Mouse (Mus musculus) hindbrain, embryonic 14.5 days (tissue): Measurements from ENCODE around the gene Fam174b. TPM values are rescaled to one million over a fixed set of nuclear protein-coding genes. Genes with fewer than 3 reads are reported as not detected.

Experiments
- ATAC-seq: fragments of 200-750 bp; cut with Nextera tagmentation; 2 replicates; pipeline ENCODE4 v1.8.0; 2017; ENCODE audit warnings: moderate number of reproducible peaks, mild to moderate bottlenecking, moderate TSS enrichment, moderate library complexity; ENCODE audit not compliant: low FRiP score
- DNase-seq: peaks from one replicate; pipeline ENCODE4 v3.0.0-alpha.2; 2015; ENCODE audit warnings: low spot score
- H3K27ac ChIP-seq: fragments of 300-500 bp; sonication (generic); 2 replicates; pipeline ENCODE4 v1.5.1; 2014; ENCODE audit warnings: mild to moderate bottlenecking, moderate library complexity
- H3K27me3 ChIP-seq: fragments of 300-500 bp; sonication (generic); 2 replicates; pipeline ENCODE4 v1.6.1; 2014; ENCODE audit warnings: mild to moderate bottlenecking, low read length, mixed read lengths; ENCODE audit not compliant: control insufficient read depth, insufficient read depth
- H3K36me3 ChIP-seq: fragments of 300-500 bp; sonication (generic); replicated peaks from 2 replicates; pipeline ENCODE4 v1.6.1; 2014; ENCODE audit not compliant: control insufficient read depth, insufficient read depth
- H3K4me1 ChIP-seq: fragments of 300-500 bp; sonication (generic); replicated peaks from 2 replicates; pipeline ENCODE4 v1.6.1; 2014; ENCODE audit warnings: antibody characterized with exemption, low read length, mixed read lengths; ENCODE audit not compliant: control insufficient read depth, insufficient read depth
- H3K4me2 ChIP-seq: fragments of 300-500 bp; sonication (generic); replicated peaks from 2 replicates; pipeline ENCODE4 v1.6.1; 2014; ENCODE audit warnings: mild to moderate bottlenecking, moderate library complexity
- H3K4me3 ChIP-seq: fragments of 300-500 bp; sonication (generic); replicated peaks from 2 replicates; pipeline ENCODE4 v1.5.1; 2014; ENCODE audit warnings: mild to moderate bottlenecking, low read length
- H3K9ac ChIP-seq: fragments of 300-500 bp; sonication (generic); 2 replicates; pipeline ENCODE4 v1.6.1; 2014
- H3K9me3 ChIP-seq: fragments of 300-500 bp; sonication (generic); 2 replicates; pipeline ENCODE4 v1.6.1; 2016; ENCODE audit warnings: low read length; ENCODE audit not compliant: control insufficient read depth
- WGBS: fragments of 180-500 bp; shearing (Covaris S2); extraction: QIAGEN DNeasy Blood & Tissue Kit; methylation state at CpG from one replicate; pipeline ENCODE4 v1.1.7; 2014; 5-methylcytosine and 5-hydroxymethylcytosine counted together
- polyA plus RNA-seq: library from polyadenylated mRNA; unstranded; fragments of >200 nt; fragmentation: Nextera tagmentation; extraction: Ambion mirVana; gene quantifications from 2 replicates; pipeline ENCODE4 v1.2.1, GENCODE M21; 2014

Gene Fam174b
- polyA plus RNA-seq, 1 experiment from 2014 or later: 32.9 TPM

DNA sequence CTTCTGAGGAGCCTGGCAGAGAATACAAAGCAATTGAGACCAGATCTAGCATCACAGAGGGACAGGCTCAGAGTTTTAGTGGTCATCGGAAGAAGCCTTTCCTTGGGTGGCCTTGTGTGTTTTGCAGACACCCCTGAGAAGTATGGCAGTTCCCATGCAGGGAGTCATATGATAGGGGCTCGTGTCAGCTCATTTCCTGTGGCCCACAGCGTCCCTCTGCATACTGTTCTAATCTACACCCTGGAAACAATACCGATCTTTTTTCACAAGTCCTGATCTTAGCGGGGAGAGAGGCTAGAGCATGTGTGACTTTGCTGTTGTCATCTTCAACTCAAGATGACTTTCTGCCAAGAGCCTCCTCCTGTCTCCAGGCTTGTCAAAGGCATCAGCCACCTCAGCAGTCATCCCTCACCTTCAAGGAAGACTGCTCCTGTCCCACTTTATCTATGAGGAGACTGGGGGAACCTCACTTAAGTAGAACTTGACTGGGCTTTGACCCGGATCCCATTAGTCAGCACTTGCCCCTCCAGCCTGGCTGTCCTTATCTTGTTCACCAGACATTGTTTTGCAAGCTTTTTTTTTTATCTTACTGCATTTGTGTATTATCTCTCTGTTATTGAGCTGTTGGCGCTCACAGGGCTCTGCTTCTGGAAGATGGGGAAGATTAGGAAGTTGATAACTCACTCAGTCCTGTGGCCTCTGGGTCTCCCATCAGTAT lies 25.2 kb downstream of the Fam174b start:
- no peak overlapping the region for H3K9ac ChIP-seq
- no peaks in the 10 kb centered on the region for H3K9me3 ChIP-seq
- DNase-seq (no peak), ATAC-seq (no peak)
- no peaks in the 10 kb centered on the region for H3K4me1 ChIP-seq
- no peaks in the 10 kb centered on the region for H3K36me3 ChIP-seq
- WGBS: 85% methylated on average over 7 of the region's 7 CpGs
- no peak overlapping the region for H3K4me2 ChIP-seq
- no peak overlapping the region for H3K27ac ChIP-seq
- H3K4me3 ChIP-seq: no peak overlapping the region
- H3K27me3 ChIP-seq: no peaks in the 10 kb centered on the region

- Histone ChIP-seq H3K4me2 (no peak overlapping the region), H3K27me3 (no peaks in the 10 kb centered on the region), H3K36me3 (no peaks in the 10 kb centered on the region), H3K4me1 (no peaks in the 10 kb centered on the region), H3K9ac (no peak overlapping the region), H3K9me3 (no peaks in the 10 kb centered on the region), H3K4me3 (no peak overlapping the region), H3K27ac (no peak overlapping the region)
- WGBS: 93% methylated on average over 4 of the region's 4 CpGs
- DNase-seq: no peak
- no peak for ATAC-seq
These were observed 29.1 kb downstream of the Fam174b start for GRCm38 (mm10) chr7:73769224-73769623.

GRCm38 (mm10) chr7:73771384-73772274 lies 31.5 kb downstream of the Fam174b start:
- no peak overlapping the region for H3K9ac ChIP-seq
- 41% methylated on average over 19 of the region's 19 CpGs for WGBS
- no peaks in the 10 kb centered on the region for H3K9me3 ChIP-seq
- no peaks in the 10 kb centered on the region for H3K27me3 ChIP-seq
- H3K4me2 ChIP-seq: no peak overlapping the region
- no peaks in the 10 kb centered on the region for H3K36me3 ChIP-seq
- H3K4me1 ChIP-seq: no peaks in the 10 kb centered on the region
- peak; percentile 58 for DNase-seq
- no peak overlapping the region for H3K4me3 ChIP-seq
- ATAC-seq: no peak; the same call in 1 of the 2 replicates
- H3K27ac ChIP-seq: no peak overlapping the region

DNA sequence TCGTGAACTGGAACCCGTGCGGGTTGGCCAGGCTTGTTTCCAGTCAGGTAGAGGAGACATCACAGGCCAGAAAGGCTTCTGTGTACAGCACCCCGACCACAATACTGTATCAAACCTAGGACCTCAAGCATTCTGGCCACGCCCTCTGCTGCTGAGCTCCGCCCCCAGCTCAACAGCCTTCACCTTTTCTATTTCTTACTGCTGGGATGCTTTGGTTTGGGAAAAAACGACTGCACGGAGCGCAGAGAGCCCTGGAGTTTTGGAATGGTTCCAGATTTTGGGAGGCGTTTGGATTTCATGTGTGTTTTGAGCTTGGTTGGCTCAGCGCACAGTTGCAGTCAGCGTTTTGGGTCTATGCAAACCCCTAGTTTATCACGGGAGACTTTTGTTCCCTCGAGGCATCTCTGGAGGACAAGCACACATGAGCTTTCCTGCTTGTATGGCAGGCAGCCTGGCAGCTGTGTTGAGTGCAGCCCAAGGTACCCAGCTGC lies 32.2 kb downstream of the Fam174b start:
- no peak overlapping the region for H3K4me3 ChIP-seq
- DNase-seq (no peak), ATAC-seq (no peak)
- no peaks in the 10 kb centered on the region for H3K9me3 ChIP-seq
- no peak overlapping the region for H3K4me2 ChIP-seq
- H3K27ac ChIP-seq: no peak overlapping the region
- 66% methylated on average over 14 of the region's 14 CpGs for WGBS
- H3K9ac ChIP-seq: no peak overlapping the region
- H3K27me3 ChIP-seq: no peaks in the 10 kb centered on the region
- no peaks in the 10 kb centered on the region for H3K4me1 ChIP-seq
- H3K36me3 ChIP-seq: no peaks in the 10 kb centered on the region

DNA sequence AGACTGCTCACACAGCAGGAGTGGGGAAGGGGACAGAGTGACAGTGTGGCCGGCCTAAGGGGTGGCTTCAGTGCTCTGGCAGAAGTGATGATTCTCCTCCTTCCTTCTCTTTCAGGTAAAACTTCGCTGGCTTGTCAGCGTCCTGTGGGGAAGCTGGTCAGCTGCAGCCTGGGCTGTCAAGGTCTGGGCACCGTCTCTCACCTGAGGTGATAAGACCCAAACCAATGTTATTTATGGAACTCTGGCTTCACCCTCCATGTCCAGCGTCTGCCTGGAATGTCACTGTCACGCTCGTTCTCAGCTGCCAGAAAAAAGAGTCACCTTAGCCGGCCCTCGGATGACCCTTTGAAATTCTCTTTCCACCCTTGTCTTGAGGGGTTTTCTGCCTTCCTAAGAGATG lies 34.7 kb downstream of the Fam174b start:
- DNase-seq: no peak
- H3K9me3 ChIP-seq: no peaks in the 10 kb centered on the region
- H3K36me3 ChIP-seq: no peaks in the 10 kb centered on the region
- H3K4me3 ChIP-seq: no peak overlapping the region
- ATAC-seq: no peak
- no peak overlapping the region for H3K9ac ChIP-seq
- no peaks in the 10 kb centered on the region for H3K27me3 ChIP-seq
- H3K27ac ChIP-seq: no peak overlapping the region
- no peaks in the 10 kb centered on the region for H3K4me1 ChIP-seq
- 85% methylated on average over 9 of the region's 9 CpGs for WGBS
- H3K4me2 ChIP-seq: no peak overlapping the region

GRCm38 (mm10) chr7:73777777-73778176 lies 37.7 kb downstream of the Fam174b start:
- no peak for DNase-seq
- Histone ChIP-seq H3K9me3 (no peaks in the 10 kb centered on the region), H3K36me3 (no peaks in the 10 kb centered on the region), H3K4me1 (no peaks in the 10 kb centered on the region), H3K9ac (no peak overlapping the region), H3K27me3 (no peaks in the 10 kb centered on the region), H3K27ac (no peak overlapping the region), H3K4me2 (no peak overlapping the region), H3K4me3 (no peak overlapping the region)
- no peak for ATAC-seq
- WGBS: 74% methylated on average over 3 of the region's 3 CpGs

- Histone ChIP-seq H3K9me3 (no peaks in the 10 kb centered on the region), H3K4me1 (no peaks in the 10 kb centered on the region), H3K27me3 (no peaks in the 10 kb centered on the region), H3K4me2 (no peak overlapping the region), H3K9ac (no peak overlapping the region), H3K36me3 (no peaks in the 10 kb centered on the region), H3K27ac (no peak overlapping the region), H3K4me3 (no peak overlapping the region)
- ATAC-seq (no peak), DNase-seq (no peak)
- WGBS: 89% methylated on average over 4 of the region's 4 CpGs
These were observed 44.8 kb downstream of the Fam174b start for GRCm38 (mm10) chr7:73784736-73785428.

- H3K27me3 ChIP-seq: no peaks in the 10 kb centered on the region
- no peaks in the 10 kb centered on the region for H3K4me1 ChIP-seq
- DNase-seq: no peak
- ATAC-seq: no peak
- H3K36me3 ChIP-seq: no peaks in the 10 kb centered on the region
- no peak overlapping the region for H3K4me2 ChIP-seq
- no peak overlapping the region for H3K9ac ChIP-seq
- H3K27ac ChIP-seq: no peak overlapping the region
- 97% methylated on average over 4 of the region's 4 CpGs for WGBS
- no peak overlapping the region for H3K4me3 ChIP-seq
- H3K9me3 ChIP-seq: no peaks in the 10 kb centered on the region
These were observed 45.7 kb downstream of the Fam174b start for GRCm38 (mm10) chr7:73785815-73786214.

DNA sequence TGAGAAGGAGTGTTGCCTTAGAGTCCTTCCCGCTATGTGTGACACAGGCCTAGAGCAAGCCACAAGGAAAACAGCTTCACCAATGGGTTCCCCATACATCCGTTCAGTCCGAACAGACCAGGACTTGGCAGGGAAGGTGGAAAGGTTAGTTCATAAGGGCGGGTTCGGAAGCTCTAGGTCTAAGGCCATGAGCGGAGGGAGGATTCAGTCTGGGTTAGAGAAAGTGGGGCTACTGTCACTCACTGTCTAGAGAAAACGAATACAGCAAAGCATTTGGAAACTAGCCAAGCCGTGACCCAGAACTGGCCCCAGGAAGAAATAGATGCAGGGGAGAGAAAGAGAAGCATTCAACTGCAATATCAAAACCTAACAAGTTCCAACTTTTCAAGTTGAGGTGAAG lies 47.4 kb downstream of the Fam174b start:
- 82% methylated on average over 8 of the region's 8 CpGs for WGBS
- H3K27me3 ChIP-seq: no peaks in the 10 kb centered on the region
- no peaks in the 10 kb centered on the region for H3K4me1 ChIP-seq
- no peaks in the 10 kb centered on the region for H3K9me3 ChIP-seq
- H3K4me3 ChIP-seq: no peak overlapping the region
- H3K27ac ChIP-seq: no peak overlapping the region
- DNase-seq: no peak
- no peaks in the 10 kb centered on the region for H3K36me3 ChIP-seq
- H3K4me2 ChIP-seq: no peak overlapping the region
- no peak overlapping the region for H3K9ac ChIP-seq
- ATAC-seq: no peak
